Mouse (Mus musculus) midbrain, embryonic 11.5 days (tissue): ENCODE results near the gene Fndc4. TPM values are rescaled to one million over a fixed set of nuclear protein-coding genes. Genes with fewer than 3 reads are reported as not detected.

Source experiments
- ATAC-seq: fragments of 200-750 bp; cut with Nextera tagmentation; 2 replicates; pipeline ENCODE4 v1.8.0; 2017; ENCODE audit warnings: moderate TSS enrichment, moderate library complexity; ENCODE audit not compliant: low FRiP score
- DNase-seq: peaks from one replicate; pipeline ENCODE4 v3.0.0; 2015; ENCODE audit warnings: low spot score; ENCODE audit errors: missing footprints
- H3K27ac ChIP-seq: fragments of 300-500 bp; sonication (generic); 2 replicates; pipeline ENCODE4 v1.5.1; 2014; ENCODE audit warnings: low read depth, low read length
- H3K27me3 ChIP-seq: fragments of 300-500 bp; sonication (generic); 2 replicates; pipeline ENCODE4 v1.6.1; 2014; ENCODE audit warnings: mild to moderate bottlenecking, low read length, moderate library complexity, mixed read lengths; ENCODE audit not compliant: control insufficient read depth, insufficient read depth
- H3K36me3 ChIP-seq: fragments of 300-500 bp; sonication (generic); 2 replicates; pipeline ENCODE4 v1.6.1; 2014; ENCODE audit warnings: mild to moderate bottlenecking, low read length, moderate library complexity, mixed read lengths; ENCODE audit not compliant: control insufficient read depth, insufficient read depth
- H3K4me1 ChIP-seq: fragments of 300-500 bp; sonication (generic); 2 replicates; pipeline ENCODE4 v1.6.1; 2014; ENCODE audit warnings: low read length; ENCODE audit not compliant: control insufficient read depth, insufficient read depth
- H3K4me2 ChIP-seq: fragments of 300-500 bp; sonication (generic); 2 replicates; pipeline ENCODE4 v1.6.1; 2014; ENCODE audit warnings: mild to moderate bottlenecking, moderate library complexity
- H3K4me3 ChIP-seq: fragments of 300-500 bp; sonication (generic); 2 replicates; pipeline ENCODE4 v1.5.1; 2014; ENCODE audit warnings: low read depth, low read length
- H3K9ac ChIP-seq: fragments of 300-500 bp; sonication (generic); 2 replicates; pipeline ENCODE4 v1.6.1; 2014; ENCODE audit warnings: low read length
- H3K9me3 ChIP-seq: fragments of 300-500 bp; sonication (generic); 2 replicates; pipeline ENCODE4 v1.6.1; 2016; ENCODE audit warnings: low read length; ENCODE audit not compliant: control insufficient read depth
- WGBS: fragments of 180-500 bp; shearing (Covaris S2); extraction: QIAGEN DNeasy Blood & Tissue Kit; methylation state at CpG from one replicate; pipeline ENCODE4 v1.1.7; 2014; 5-methylcytosine and 5-hydroxymethylcytosine counted together
- polyA plus RNA-seq: library from polyadenylated mRNA; unstranded; fragments of >200 nt; fragmentation: Nextera tagmentation; extraction: Ambion mirVana; gene quantifications from 2 replicates; pipeline ENCODE4 v1.2.1, GENCODE M21; 2014

Fndc4 gene
- polyA plus RNA-seq, 1 experiment from 2014 or later, result 54.0 TPM

DNA sequence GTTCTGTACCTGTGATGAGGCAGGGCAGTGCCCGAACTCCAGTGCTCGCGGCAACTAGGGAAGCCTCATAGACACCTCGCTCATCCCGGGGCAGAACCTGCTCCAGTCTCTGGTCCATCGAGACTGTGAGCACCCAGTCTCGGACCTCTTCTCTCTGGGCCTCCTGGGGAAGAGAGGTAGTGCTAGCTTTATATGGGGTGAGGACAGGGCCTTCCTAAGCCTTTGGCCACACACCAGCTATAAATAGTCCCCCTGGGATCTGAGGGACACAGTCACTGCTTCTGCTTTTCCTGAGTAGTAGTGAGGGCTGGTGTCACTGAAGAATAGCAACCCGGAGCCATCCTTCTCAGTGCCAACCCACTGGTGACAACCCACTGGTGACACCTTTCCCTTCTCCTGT lies 42.1 kb downstream of the Fndc4 start:
- H3K9me3 ChIP-seq, result no peaks in the 10 kb centered on the region
- no peak overlapping the region for H3K4me2 ChIP-seq
- peaks cover 22% of the 10 kb centered on the region for H3K36me3 ChIP-seq
- ATAC-seq (no peak), DNase-seq (no peak)
- H3K27ac ChIP-seq, result no peak overlapping the region
- H3K4me1 ChIP-seq, result peaks cover 8% of the 10 kb centered on the region; the same call in 1 of the 2 replicates
- H3K9ac ChIP-seq, result no peak overlapping the region
- H3K27me3 ChIP-seq, result no peaks in the 10 kb centered on the region; the same call in 1 of the 2 replicates
- 92% methylated on average over 8 of the region's 8 CpGs for WGBS
- H3K4me3 ChIP-seq, result no peak overlapping the region

DNA sequence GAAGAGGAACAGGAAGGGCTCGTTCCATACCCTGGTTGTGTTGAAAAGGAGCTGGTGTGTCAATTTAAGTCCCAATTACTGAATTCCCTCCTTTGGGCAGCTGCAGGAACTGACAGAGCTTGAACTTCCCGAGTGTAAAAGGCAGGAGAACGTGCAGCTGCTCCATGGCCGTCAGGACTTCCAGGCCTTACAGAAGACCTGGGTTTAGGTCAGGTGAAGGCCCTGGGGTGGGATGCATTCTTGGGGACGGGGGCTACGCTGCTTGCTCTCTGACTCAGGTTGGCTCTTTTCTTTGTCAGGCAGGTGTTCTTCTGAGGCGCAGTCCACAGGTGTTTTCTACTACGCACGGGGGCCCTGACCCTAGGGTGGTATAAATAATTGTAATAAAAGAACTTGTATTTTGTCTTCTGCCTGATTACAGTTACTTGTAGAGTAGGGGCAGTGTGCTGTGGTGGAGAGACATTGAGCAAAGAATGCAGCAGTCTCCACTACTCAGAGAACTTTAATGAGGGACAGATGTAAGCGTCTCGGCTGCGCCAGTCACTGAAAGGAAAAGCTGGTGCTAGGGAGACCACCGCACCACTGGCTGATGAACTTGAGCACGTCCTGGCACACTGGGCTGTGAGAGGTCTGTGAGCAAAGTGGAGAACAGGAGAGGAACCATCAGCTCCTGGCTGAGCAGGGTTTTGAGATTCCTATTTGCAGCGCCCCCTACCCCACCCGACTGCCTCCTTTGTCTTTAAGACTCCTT lies 42.9 kb downstream of the Fndc4 start:
- Histone ChIP-seq H3K27ac (no peak overlapping the region), H3K4me2 (no peak overlapping the region), H3K9ac (no peak overlapping the region), H3K36me3 (peaks cover 22% of the 10 kb centered on the region), H3K27me3 (no peaks in the 10 kb centered on the region; the same call in 1 of the 2 replicates), H3K4me1 (peaks cover 8% of the 10 kb centered on the region; the same call in 1 of the 2 replicates), H3K4me3 (no peak overlapping the region), H3K9me3 (no peaks in the 10 kb centered on the region)
- 79% methylated on average over 16 of the region's 16 CpGs for WGBS
- no peak for DNase-seq
- no peak for ATAC-seq

DNA sequence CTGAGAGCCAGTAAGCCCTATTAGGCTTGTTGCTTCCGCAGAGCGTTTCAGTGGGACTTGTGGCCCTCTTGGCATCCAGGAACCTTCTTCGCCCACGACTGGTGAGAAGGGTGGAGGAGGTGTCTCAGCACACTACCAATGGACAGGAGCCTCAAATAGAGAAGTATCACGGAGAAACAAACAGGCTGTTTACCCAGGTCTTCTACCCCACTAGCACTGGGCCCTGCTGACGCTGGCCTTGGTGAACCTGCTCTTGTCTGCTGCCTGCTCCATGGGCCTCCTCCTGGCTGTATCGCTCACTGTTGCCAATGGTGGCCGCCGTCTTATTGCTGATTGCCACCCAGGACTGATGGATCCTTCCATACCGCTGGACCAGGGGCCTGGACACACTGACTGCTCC lies 43.7 kb downstream of the Fndc4 start:
- DNase-seq (peak; percentile 91), ATAC-seq (no peak)
- peaks cover 28% of the 10 kb centered on the region for H3K36me3 ChIP-seq
- H3K27ac ChIP-seq, result no peak overlapping the region
- WGBS, result 43% methylated on average over 10 of the region's 10 CpGs
- peaks cover 8% of the 10 kb centered on the region; the same call in 1 of the 2 replicates for H3K4me1 ChIP-seq
- H3K9ac ChIP-seq, result no peak overlapping the region
- no peaks in the 10 kb centered on the region for H3K9me3 ChIP-seq
- no peak overlapping the region for H3K4me3 ChIP-seq
- no peak overlapping the region for H3K4me2 ChIP-seq
- no peaks in the 10 kb centered on the region; the same call in 1 of the 2 replicates for H3K27me3 ChIP-seq

DNA sequence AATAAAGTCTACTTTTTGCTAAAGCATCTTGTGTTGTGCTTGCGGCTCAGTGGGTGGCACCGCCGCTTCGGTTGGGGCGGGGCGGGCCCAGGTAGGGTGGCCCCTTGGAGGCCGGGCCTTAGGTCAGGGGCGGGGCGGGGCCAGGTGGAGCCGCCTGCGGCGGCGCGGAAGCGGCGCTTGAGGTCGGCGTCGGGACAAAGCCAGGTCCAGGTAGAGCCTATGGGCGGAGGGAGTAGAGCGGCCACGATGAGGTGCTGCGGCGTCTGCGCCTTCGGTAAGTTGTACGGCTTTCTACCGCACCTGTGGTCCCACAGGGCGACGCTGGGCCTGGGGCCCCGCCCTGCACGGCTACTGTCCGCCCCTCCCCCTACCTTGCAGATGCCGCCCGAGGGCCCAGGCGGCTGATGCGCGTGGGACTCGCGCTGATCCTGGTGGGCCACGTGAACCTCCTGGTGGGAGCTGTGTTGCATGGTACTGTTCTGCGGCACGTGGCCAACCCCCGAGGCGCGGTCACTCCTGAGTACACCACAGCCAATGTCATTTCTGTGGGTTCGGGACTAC lies 44.3 kb downstream of the Fndc4 start, which contains the start of gene Krtcap3:
Gene Krtcap3 (plus strand): TSS at position 151 of the 561 bp plus-strand sequence.
- Histone ChIP-seq H3K4me2 (peak within 1 kb of the TSS; percentile 11; the same call in 1 of the 2 replicates), H3K27ac (no peak within 1 kb of the TSS), H3K27me3 (no peaks in the 10 kb centered on the region; the same call in 1 of the 2 replicates), H3K4me1 (peaks cover 8% of the 10 kb centered on the region; the same call in 1 of the 2 replicates), H3K36me3 (peaks cover 28% of the 10 kb centered on the region), H3K4me3 (0 out of 2 replicates have a peak within 1 kb of the TSS, but pooled peaks have one; percentile 4), H3K9ac (peak within 1 kb of the TSS; percentile 16; the same call in 1 of the 2 replicates), H3K9me3 (no peaks in the 10 kb centered on the region)
- ATAC-seq (peak; percentile 61), DNase-seq (peak; percentile 90)
- 12% methylated on average over 40 of the region's 47 CpGs for WGBS

DNA sequence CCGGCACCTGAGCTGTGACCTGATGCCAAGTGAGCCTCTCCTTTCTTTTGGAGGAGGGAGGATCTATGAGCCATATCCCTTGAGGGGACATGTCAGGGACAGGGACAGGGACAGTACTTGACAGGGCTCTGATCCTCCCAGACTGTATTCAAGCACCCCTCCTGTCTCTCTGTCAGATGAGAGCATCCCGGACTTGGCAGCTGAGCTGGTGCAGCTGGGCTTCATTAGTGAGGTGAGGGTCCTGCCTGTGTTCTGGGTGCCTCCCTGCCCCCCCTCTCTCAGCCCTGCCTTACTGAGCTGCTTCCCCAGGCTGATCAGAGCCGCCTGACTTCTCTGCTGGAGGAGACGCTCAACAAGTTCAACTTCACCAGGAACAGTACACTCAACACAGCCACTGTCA lies 45.2 kb downstream of the Fndc4 start:
- peaks cover 32% of the 10 kb centered on the region for H3K36me3 ChIP-seq
- H3K9ac ChIP-seq, result no peak overlapping the region
- H3K27me3 ChIP-seq, result no peaks in the 10 kb centered on the region; the same call in 1 of the 2 replicates
- H3K4me3 ChIP-seq, result no peak overlapping the region
- ATAC-seq (no peak), DNase-seq (no peak)
- H3K27ac ChIP-seq, result no peak overlapping the region
- no peak overlapping the region for H3K4me2 ChIP-seq
- 59% methylated on average over 4 of the region's 4 CpGs for WGBS
- H3K9me3 ChIP-seq, result no peaks in the 10 kb centered on the region
- H3K4me1 ChIP-seq, result peaks cover 8% of the 10 kb centered on the region; the same call in 1 of the 2 replicates

Other genes with a start within 250 kb of the Fndc4 start
- gene Atraid, start 247.8 kb downstream of the Fndc4 start, polyA plus RNA-seq, result 105 and 107 TPM in 2 replicates
- 7.3 and 8.3 TPM in 2 replicates for gene Slc5a6, start 247.2 kb downstream of the Fndc4 start, polyA plus RNA-seq
- gene Cad, start 241.3 kb downstream of the Fndc4 start, polyA plus RNA-seq, result 20.5 and 22.2 TPM in 2 replicates
- gene Dnajc5g, start 189.8 kb downstream of the Fndc4 start, polyA plus RNA-seq, result not detected in 2 replicates
- 6.9 and 7.2 TPM in 2 replicates for gene Slc30a3, start 187.8 kb downstream of the Fndc4 start, polyA plus RNA-seq
- gene Trim54, start 179.4 kb downstream of the Fndc4 start, polyA plus RNA-seq, result not detected in 2 replicates
- gene Ucn, start 157.3 kb downstream of the Fndc4 start, polyA plus RNA-seq, result not detected in 2 replicates
- 48.7 and 49.8 TPM in 2 replicates for gene Mpv17, start 141.8 kb downstream of the Fndc4 start, polyA plus RNA-seq
- 0.78 and 1.9 TPM in 2 replicates for gene Gm29609, start 116.2 kb downstream of the Fndc4 start, polyA plus RNA-seq
- gene Gtf3c2, start 115.9 kb downstream of the Fndc4 start, polyA plus RNA-seq, result 71.9 and 72.5 TPM in 2 replicates
- 150 and 155 TPM in 2 replicates for gene Snx17, start 102.9 kb downstream of the Fndc4 start, polyA plus RNA-seq
- gene Eif2b4, start 102.7 kb downstream of the Fndc4 start, polyA plus RNA-seq, result 62.0 and 63.9 TPM in 2 replicates
- gene Zfp513, start 93.8 kb downstream of the Fndc4 start, polyA plus RNA-seq, result 4.2 and 6.5 TPM in 2 replicates
- 156 and 164 TPM in 2 replicates for gene Ppm1g, start 75.4 kb downstream of the Fndc4 start, polyA plus RNA-seq
- 147 and 148 TPM in 2 replicates for gene Nrbp1, start 55.2 kb downstream of the Fndc4 start, polyA plus RNA-seq
- gene Gm9970, start 54.8 kb downstream of the Fndc4 start, polyA plus RNA-seq, result 1.3 TPM in 1 of 2 replicates, not detected in the other
- gene Krtcap3, start 44.4 kb downstream of the Fndc4 start, polyA plus RNA-seq, result 2.6 and 3.4 TPM in 2 replicates
- 25.6 and 31.9 TPM in 2 replicates for gene Ift172, start 5.0 kb downstream of the Fndc4 start, polyA plus RNA-seq
- 0.11 and 0.22 TPM in 2 replicates for gene Gckr, start 1.4 kb upstream of the Fndc4 start, polyA plus RNA-seq
- 78.5 and 81.4 TPM in 2 replicates for gene Zfp512, start 156.4 kb upstream of the Fndc4 start, polyA plus RNA-seq
- not detected in 2 replicates for gene 4930548H24Rik, start 189.7 kb upstream of the Fndc4 start, polyA plus RNA-seq
- 70.9 and 71.2 TPM in 2 replicates for gene Gpn1, start 198.7 kb upstream of the Fndc4 start, polyA plus RNA-seq
- gene Slc4a1ap, start 230.9 kb upstream of the Fndc4 start, polyA plus RNA-seq, result 26.2 and 32.0 TPM in 2 replicates
- gene Supt7l, start 231.7 kb upstream of the Fndc4 start, polyA plus RNA-seq, result 19.2 and 21.4 TPM in 2 replicates